Mouse (Mus musculus) myocyte (in vitro differentiated cells): ENCODE data around the gene Rnf182. TPM values are rescaled to one million over a fixed set of nuclear protein-coding genes. Genes with fewer than 3 reads are reported as not detected.

Source experiments
- H3K27me3 ChIP-seq: one replicate; pipeline ENCODE4 v1.6.1; 2011; ENCODE audit not compliant: control insufficient read depth, insufficient read depth, insufficient read length
- H3K36me3 ChIP-seq: one replicate; pipeline ENCODE4 v1.6.1; 2011; ENCODE audit not compliant: control insufficient read depth, insufficient read depth
- H3K4me2 ChIP-seq: one replicate; pipeline ENCODE4 v1.6.1; 2011; ENCODE audit warnings: low read depth, control low read depth
- H3K4me3 ChIP-seq: one replicate; pipeline ENCODE4 v1.5.1; 2011; ENCODE audit warnings: mild to moderate bottlenecking, control low read depth, moderate library complexity
- H3K79me2 ChIP-seq: one replicate; pipeline ENCODE4 v1.6.1; 2011; ENCODE audit not compliant: control insufficient read depth, insufficient read depth
- H3ac ChIP-seq: one replicate; pipeline ENCODE4 v1.6.1; 2011; ENCODE audit not compliant: control insufficient read depth, insufficient read length
- CEBPB ChIP-seq: IDR thresholded peaks from 2 replicates; pipeline ENCODE4 v1.6.1; 2011; ENCODE audit warnings: mild to moderate bottlenecking, moderate library complexity; ENCODE audit not compliant: poor library complexity, insufficient read depth, severe bottlenecking
- E2F4 ChIP-seq: IDR thresholded peaks from one replicate; pipeline ENCODE4 v1.6.1; 2011; ENCODE audit warnings: mild to moderate bottlenecking, control low read depth, moderate library complexity; ENCODE audit not compliant: insufficient read depth
- MAX ChIP-seq: IDR thresholded peaks from one replicate; pipeline ENCODE4 v1.6.1; 2011; ENCODE audit warnings: low read depth, mild to moderate bottlenecking, control low read depth
- MYOD1 ChIP-seq, 3 experiments: IDR thresholded peaks; one replicate each; pipeline ENCODE4 v1.6.1; 2011; ENCODE audit warnings: control low read depth in 2 of 3, low read depth in 2 of 3, mild to moderate bottlenecking in 2 of 3, moderate library complexity in 1 of 3; ENCODE audit not compliant: insufficient read length in 2 of 3, control insufficient read depth in 1 of 3
- MYOG ChIP-seq, 3 experiments: IDR thresholded peaks; one replicate each; pipeline ENCODE4 v1.6.1; 2011; ENCODE audit warnings: control low read depth in 2 of 3, low read depth in 2 of 3, mild to moderate bottlenecking in 2 of 3; ENCODE audit not compliant: insufficient read length in 2 of 3, control insufficient read depth in 1 of 3, insufficient read depth in 1 of 3
- POLR2A ChIP-seq: IDR thresholded peaks from one replicate; pipeline ENCODE4 v1.6.1; 2011; ENCODE audit warnings: low read depth, mild to moderate bottlenecking, control low read depth, moderate library complexity; ENCODE audit not compliant: insufficient read length
- POLR2AphosphoS2 ChIP-seq: IDR thresholded peaks from one replicate; pipeline ENCODE4 v1.6.1; 2011; ENCODE audit warnings: low read depth, control low read depth; ENCODE audit not compliant: insufficient read length
- REST ChIP-seq: IDR thresholded peaks from one replicate; pipeline ENCODE4 v1.6.1; 2011; ENCODE audit warnings: mild to moderate bottlenecking, control low read depth, moderate library complexity; ENCODE audit not compliant: insufficient read depth, insufficient read length
- SRF ChIP-seq: IDR thresholded peaks from one replicate; pipeline ENCODE4 v1.6.1; 2011; ENCODE audit warnings: low read depth; ENCODE audit not compliant: control insufficient read depth, insufficient read length
- TCF12 ChIP-seq: IDR thresholded peaks from one replicate; pipeline ENCODE4 v1.6.1; 2011; ENCODE audit warnings: mild to moderate bottlenecking, control low read depth; ENCODE audit not compliant: poor library complexity, insufficient read depth, severe bottlenecking
- TCF3 ChIP-seq: IDR thresholded peaks from one replicate; pipeline ENCODE4 v1.6.1; 2011; ENCODE audit warnings: low read depth, control low read depth; ENCODE audit not compliant: insufficient read length
- USF1 ChIP-seq: IDR thresholded peaks from one replicate; pipeline ENCODE4 v1.6.1; 2011; ENCODE audit warnings: low read depth, mild to moderate bottlenecking, control low read depth, moderate library complexity
- polyA plus RNA-seq: library from polyadenylated mRNA; unstranded; fragments of >200 nt; fragmentation: generic; extraction: Trizol; gene quantifications from one replicate; pipeline ENCODE4 v1.2.1, GENCODE M21; 2012; ENCODE audit warnings: missing spikeins

Rnf182 gene
- polyA plus RNA-seq, 1 experiment: not detected

DNA sequence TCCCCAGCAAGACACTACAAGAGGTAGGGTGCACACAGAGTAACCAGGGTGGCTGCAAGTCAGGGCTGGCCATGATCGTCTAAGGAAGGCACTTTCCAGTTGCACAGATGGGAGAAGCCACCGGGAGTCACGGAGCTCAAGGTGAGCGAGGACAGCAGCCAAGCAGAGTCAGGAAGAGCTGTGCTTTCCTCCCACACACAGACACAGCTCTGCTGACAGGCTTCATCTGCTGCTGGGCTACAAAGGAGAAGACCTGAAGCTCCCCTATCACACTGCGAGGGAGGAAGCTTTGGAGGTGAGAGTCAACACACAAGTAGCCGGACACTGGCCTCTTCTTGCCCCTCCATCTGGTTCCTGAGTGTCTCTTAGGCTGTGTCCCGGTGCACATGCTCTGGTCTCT, 83.0 kb downstream of the Rnf182 start:
- no peak overlapping the region for H3K4me2 ChIP-seq
- no peak for TF ChIP-seq REST
- TF ChIP-seq MYOG (IDR thresholded peaks at IDR 0.05; ENCODE audit: control insufficient read depth in 1 of 3, insufficient read depth in 1 of 3, insufficient read length in 2 of 3, low read depth in 2 of 3): no peak
- TF ChIP-seq POLR2AphosphoS2: no peak
- TF ChIP-seq E2F4: no peak
- no peak for TF ChIP-seq SRF
- no peak for TF ChIP-seq CEBPB
- TF ChIP-seq MYOD1 (IDR thresholded peaks at IDR 0.05; ENCODE audit: control insufficient read depth in 1 of 3, insufficient read length in 2 of 3, low read depth in 2 of 3): no peak
- no peak for TF ChIP-seq POLR2A
- TF ChIP-seq TCF12: no peak
- no peak for TF ChIP-seq TCF3
- TF ChIP-seq USF1: no peak
- TF ChIP-seq MAX: no peak
- H3ac ChIP-seq: no peak overlapping the region
- no peaks in the 10 kb centered on the region for H3K79me2 ChIP-seq
- no peak overlapping the region for H3K4me3 ChIP-seq
- peaks cover 27% of the 10 kb centered on the region for H3K27me3 ChIP-seq
- H3K36me3 ChIP-seq: no peaks in the 10 kb centered on the region

DNA sequence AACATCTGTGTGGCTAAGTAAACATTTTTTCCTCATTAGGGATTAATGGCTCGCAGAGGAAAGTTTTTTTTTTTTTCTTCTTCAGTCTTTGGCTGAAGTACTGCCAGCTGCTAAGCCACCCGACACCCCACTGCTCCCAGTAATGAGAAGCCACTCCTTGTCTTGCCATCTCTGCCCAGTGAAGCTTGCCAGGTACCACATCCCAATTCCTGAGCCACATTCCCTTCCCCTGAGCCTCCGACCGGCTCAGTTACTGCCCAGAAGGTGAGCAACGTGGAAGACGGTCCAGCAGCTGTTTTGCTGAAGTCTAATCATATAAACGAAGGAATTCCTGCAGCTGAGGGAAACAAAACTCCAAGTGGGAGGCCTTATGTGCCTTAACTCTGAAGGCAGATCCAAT, 88.0 kb downstream of the Rnf182 start:
- TF ChIP-seq TCF12: no peak
- TF ChIP-seq MYOD1 (IDR thresholded peaks at IDR 0.05; ENCODE audit: control insufficient read depth in 1 of 3, insufficient read length in 2 of 3, low read depth in 2 of 3): peak in 1 of 3 experiments; percentile 2
- no peak for TF ChIP-seq CEBPB
- Histone ChIP-seq H3K4me3 (no peak overlapping the region), H3K79me2 (no peaks in the 10 kb centered on the region), H3K36me3 (no peaks in the 10 kb centered on the region), H3K27me3 (peaks cover 22% of the 10 kb centered on the region), H3K4me2 (no peak overlapping the region), H3ac (no peak overlapping the region)

DNA sequence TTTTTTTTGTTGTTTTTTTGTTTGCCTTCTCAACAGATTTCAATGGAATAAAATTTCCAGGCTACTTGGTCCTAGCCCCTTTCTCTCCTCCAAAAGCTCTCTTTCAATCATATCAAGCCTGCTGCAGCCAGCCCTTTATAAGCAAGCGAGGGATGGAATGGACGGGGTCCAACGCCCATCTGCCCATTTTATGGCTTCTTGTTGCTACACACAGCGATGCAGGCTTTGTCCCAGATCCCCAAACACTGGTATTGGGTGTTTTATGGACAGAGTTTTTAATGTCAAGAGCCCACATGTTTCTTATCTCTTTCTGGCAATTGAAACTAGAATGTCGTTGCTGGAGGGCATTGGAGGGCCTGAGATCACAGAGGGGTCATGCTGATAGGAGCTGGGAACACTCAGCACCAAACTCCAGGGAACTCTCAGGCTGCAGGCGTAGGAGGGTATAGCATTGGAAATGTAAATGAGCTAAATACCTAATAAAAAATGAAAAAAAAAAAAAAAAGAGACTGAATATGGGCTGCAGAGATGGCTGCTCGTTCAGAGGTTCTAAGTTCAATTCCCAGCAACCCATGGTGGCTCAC, 89.1 kb downstream of the Rnf182 start:
- Histone ChIP-seq H3K79me2 (no peaks in the 10 kb centered on the region), H3K4me2 (no peak overlapping the region), H3K27me3 (peaks cover 12% of the 10 kb centered on the region), H3K36me3 (no peaks in the 10 kb centered on the region), H3ac (no peak overlapping the region), H3K4me3 (no peak overlapping the region)
- no peak for TF ChIP-seq MAX
- TF ChIP-seq SRF: no peak
- no peak for TF ChIP-seq USF1
- TF ChIP-seq POLR2A: no peak
- no peak for TF ChIP-seq TCF12
- TF ChIP-seq TCF3: no peak
- no peak for TF ChIP-seq CEBPB
- no peak for TF ChIP-seq REST
- no peak for TF ChIP-seq E2F4
- TF ChIP-seq MYOD1 (IDR thresholded peaks at IDR 0.05; ENCODE audit: control insufficient read depth in 1 of 3, insufficient read length in 2 of 3, low read depth in 2 of 3): no peak
- TF ChIP-seq MYOG (IDR thresholded peaks at IDR 0.05; ENCODE audit: control insufficient read depth in 1 of 3, insufficient read depth in 1 of 3, insufficient read length in 2 of 3, low read depth in 2 of 3): no peak

DNA sequence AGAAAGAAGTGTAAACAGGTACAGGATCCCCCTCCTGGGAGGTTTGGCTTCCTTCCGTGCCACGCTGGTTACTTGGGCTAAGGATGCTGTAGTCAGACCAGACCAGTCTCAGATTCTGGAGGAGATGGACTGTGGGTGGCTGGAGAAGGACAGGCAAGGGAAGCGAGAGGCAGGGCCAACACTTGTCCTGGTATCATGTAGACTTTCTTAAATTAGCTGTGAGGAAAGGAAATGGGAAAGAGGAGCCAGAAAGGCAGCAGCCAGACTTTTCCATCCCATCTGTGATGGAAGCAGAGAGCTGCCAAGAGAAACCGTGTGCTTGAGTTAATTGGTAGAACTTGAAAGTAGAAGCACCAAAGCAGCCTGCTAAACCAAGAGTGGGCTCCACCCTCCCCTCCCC, 90.9 kb downstream of the Rnf182 start:
- Histone ChIP-seq H3K36me3 (no peaks in the 10 kb centered on the region), H3K27me3 (peaks cover 12% of the 10 kb centered on the region), H3K4me2 (no peak overlapping the region), H3K4me3 (no peak overlapping the region), H3K79me2 (no peaks in the 10 kb centered on the region), H3ac (no peak overlapping the region)
- TF ChIP-seq CEBPB: no peak
- TF ChIP-seq E2F4: no peak
- TF ChIP-seq MYOD1 (IDR thresholded peaks at IDR 0.05; ENCODE audit: control insufficient read depth in 1 of 3, insufficient read length in 2 of 3, low read depth in 2 of 3): no peak
- no peak for TF ChIP-seq TCF3
- TF ChIP-seq USF1: no peak
- no peak for TF ChIP-seq TCF12
- TF ChIP-seq REST: no peak
- no peak for TF ChIP-seq SRF
- TF ChIP-seq POLR2AphosphoS2: no peak
- no peak for TF ChIP-seq MYOG (IDR thresholded peaks at IDR 0.05; ENCODE audit: control insufficient read depth in 1 of 3, insufficient read depth in 1 of 3, insufficient read length in 2 of 3, low read depth in 2 of 3)
- TF ChIP-seq MAX: no peak
- TF ChIP-seq POLR2A: no peak

DNA sequence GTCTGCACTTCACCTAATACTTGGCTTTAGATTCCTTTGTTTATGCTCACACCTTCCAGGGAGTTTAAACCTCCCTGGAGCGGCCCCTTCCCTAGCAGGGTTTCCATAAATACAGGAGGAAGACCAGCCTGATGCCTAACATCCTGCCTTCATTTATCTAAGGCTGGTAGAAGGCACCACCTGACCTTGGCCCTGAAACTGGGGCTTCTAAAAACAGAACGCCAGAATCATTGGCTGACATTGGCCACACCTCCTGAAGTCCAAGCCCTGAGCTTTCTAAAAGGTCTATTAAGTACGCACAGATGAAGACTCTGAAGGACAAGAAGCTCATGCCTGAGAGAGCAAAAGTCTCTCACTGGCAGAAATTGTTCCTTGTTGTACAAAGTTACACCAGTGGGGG, 94.0 kb downstream of the Rnf182 start:
- TF ChIP-seq MYOG (IDR thresholded peaks at IDR 0.05; ENCODE audit: control insufficient read depth in 1 of 3, insufficient read depth in 1 of 3, insufficient read length in 2 of 3, low read depth in 2 of 3) (no peak), USF1 (no peak), POLR2AphosphoS2 (no peak)
- H3K79me2 ChIP-seq: no peaks in the 10 kb centered on the region
- peaks cover 17% of the 10 kb centered on the region for H3K27me3 ChIP-seq
- no peak overlapping the region for H3K4me3 ChIP-seq
- H3K4me2 ChIP-seq: no peak overlapping the region
- H3K36me3 ChIP-seq: no peaks in the 10 kb centered on the region
- H3ac ChIP-seq: no peak overlapping the region
